Mouse (Mus musculus) lung, embryonic 16.5 days (tissue): ENCODE measurements around the gene Bcl2l12. TPM values are rescaled to one million over a fixed set of nuclear protein-coding genes. Genes with fewer than 3 reads are reported as not detected.

Experiments
- ATAC-seq: fragments of 200-750 bp; cut with Nextera tagmentation; 2 replicates; pipeline ENCODE4 v1.8.0; 2017; ENCODE audit warnings: low read depth, mild to moderate bottlenecking, moderate library complexity
- H3K27ac ChIP-seq: fragments of 300-500 bp; sonication (generic); 2 replicates; pipeline ENCODE4 v1.5.1; 2014; ENCODE audit warnings: mild to moderate bottlenecking, control low read depth, low read length
- H3K27me3 ChIP-seq: fragments of 300-500 bp; sonication (generic); 2 replicates; pipeline ENCODE4 v1.6.1; 2014; ENCODE audit warnings: low read depth, low read length, mixed read lengths; ENCODE audit not compliant: control insufficient read depth, insufficient read depth
- H3K36me3 ChIP-seq: fragments of 300-500 bp; sonication (generic); 2 replicates; pipeline ENCODE4 v1.6.1; 2014; ENCODE audit warnings: low read length; ENCODE audit not compliant: control insufficient read depth, insufficient read depth
- H3K4me1 ChIP-seq: fragments of 300-500 bp; sonication (generic); replicated peaks from 2 replicates; pipeline ENCODE4 v1.6.1; 2014; ENCODE audit warnings: low read length, mixed read lengths; ENCODE audit not compliant: control insufficient read depth, insufficient read depth
- H3K4me2 ChIP-seq: fragments of 300-500 bp; sonication (generic); 2 replicates; pipeline ENCODE4 v1.6.1; 2014; ENCODE audit warnings: low read depth, low read length, control low read depth
- H3K4me3 ChIP-seq: fragments of 300-500 bp; sonication (generic); 2 replicates; pipeline ENCODE4 v1.5.1; 2014; ENCODE audit warnings: mild to moderate bottlenecking, low read length, control low read depth
- H3K9ac ChIP-seq: fragments of 300-500 bp; sonication (generic); 2 replicates; pipeline ENCODE4 v1.6.1; 2014; ENCODE audit warnings: low read length, control low read depth
- H3K9me3 ChIP-seq: fragments of 300-500 bp; sonication (generic); 2 replicates; pipeline ENCODE4 v1.6.1; 2016; ENCODE audit warnings: low read length; ENCODE audit not compliant: control insufficient read depth
- WGBS: fragments of 180-500 bp; shearing (Covaris S2); extraction: QIAGEN DNeasy Blood & Tissue Kit; methylation state at CpG from one replicate; pipeline ENCODE4 v1.1.7; 2014; 5-methylcytosine and 5-hydroxymethylcytosine counted together
- polyA plus RNA-seq: library from polyadenylated mRNA; unstranded; fragments of >200 nt; fragmentation: Nextera tagmentation; extraction: Ambion mirVana; gene quantifications from 2 replicates; pipeline ENCODE4 v1.2.1, GENCODE M21; 2015

The Bcl2l12 gene
- polyA plus RNA-seq, 1 experiment from 2014 or later, result 62.0 TPM

DNA sequence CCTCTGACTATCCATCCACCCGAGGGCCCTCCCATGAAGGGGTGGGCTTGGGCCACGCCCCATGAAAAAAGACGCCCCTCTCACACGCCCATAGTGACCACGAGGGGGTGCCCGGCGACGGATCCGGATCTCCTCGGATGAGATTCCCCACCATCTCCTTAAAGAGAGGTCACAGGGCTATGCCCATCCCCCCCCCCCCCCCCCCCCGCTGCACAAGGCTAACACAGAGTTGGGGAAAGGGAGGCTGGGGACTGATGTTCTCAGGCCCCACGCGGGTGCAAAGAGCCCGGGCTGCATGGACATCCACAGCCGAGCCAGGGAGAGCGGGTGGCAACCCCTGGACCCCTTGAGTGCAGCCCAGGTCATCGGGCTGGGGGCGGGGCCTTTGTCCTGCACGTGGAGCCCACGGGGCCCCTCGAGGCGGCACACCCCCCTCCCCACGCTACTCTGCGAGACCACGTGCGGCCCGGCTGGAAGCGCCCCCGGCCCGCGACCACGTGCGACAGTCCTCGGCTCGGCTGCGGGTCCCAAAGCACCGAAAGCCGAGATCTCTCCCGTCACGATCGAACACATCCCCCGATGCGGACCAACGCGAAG, 12.8 kb downstream of the Bcl2l12 start:
- Histone ChIP-seq H3K9me3 (no peaks in the 10 kb centered on the region), H3K9ac (peak overlapping the region; percentile 93), H3K27ac (peak overlapping the region; percentile 90), H3K4me1 (peaks cover 20% of the 10 kb centered on the region), H3K27me3 (no peaks in the 10 kb centered on the region), H3K36me3 (peaks cover 20% of the 10 kb centered on the region), H3K4me2 (peak overlapping the region; percentile 71), H3K4me3 (peak overlapping the region; percentile 95)
- ATAC-seq, result peak; percentile 13; the same call in 1 of the 2 replicates
- WGBS, result 1% methylated on average over 44 of the region's 45 CpGs

DNA sequence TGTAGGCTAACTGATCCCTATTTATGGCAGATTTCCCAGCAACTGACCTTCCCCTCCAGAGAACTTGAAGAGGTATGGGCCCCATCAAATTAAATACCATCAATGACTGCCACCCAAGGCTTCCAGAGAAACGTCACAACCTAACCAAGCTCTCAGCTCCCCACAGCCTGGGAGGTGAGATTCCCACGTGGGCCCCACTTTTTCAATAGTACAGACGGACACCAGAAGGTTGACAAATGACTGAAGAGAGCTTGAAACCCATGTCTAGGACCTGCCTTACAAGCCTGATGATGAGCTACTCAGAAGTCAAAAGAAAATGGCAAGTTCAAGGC, 13.7 kb downstream of the Bcl2l12 start:
- H3K27ac ChIP-seq, result no peak overlapping the region

DNA sequence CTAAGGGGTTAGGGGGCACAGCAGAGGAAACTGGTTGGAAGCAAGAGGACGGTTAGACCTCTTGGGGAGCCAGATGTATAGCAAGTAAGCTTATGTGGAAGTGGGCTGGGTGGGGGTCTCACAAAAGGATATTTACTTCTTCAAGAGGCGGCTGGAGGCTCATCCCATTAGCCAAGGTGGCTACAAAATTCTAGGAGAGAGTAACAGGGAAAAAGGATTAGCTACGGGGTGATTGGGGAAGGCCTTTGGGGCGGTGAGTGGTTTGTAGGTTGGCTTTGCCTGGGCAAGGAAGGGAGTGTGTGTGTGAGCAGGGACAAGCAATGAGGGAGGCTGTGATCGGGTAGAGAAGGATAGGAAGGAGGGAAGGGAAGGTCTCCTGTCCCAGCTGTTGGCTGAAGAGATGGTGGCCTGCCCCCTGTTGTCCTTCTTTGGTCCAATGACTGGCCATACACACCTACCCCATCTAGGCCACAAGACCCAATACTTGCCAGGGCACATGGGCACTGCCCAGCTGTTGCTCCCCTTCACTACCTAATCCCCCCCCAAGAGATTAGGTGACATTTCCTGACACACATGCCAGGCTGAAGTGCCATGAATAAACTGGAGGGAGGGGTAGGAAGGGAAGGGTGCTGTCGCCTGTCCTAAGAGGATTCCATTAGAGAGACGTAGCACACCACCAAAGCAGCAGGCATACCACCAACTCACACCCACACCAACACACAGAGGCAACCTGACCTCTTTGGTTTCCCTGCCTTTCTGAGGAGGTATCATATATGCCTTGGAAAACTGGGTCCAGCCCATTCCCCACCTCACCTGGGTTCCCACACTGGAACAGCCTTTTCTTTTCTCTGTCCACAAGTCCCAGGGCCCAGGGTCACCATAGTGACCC, 14.3 kb downstream of the Bcl2l12 start:
- H3K27me3 ChIP-seq, result no peaks in the 10 kb centered on the region
- peaks cover 31% of the 10 kb centered on the region for H3K36me3 ChIP-seq
- H3K4me3 ChIP-seq, result no peak overlapping the region; the same call in 1 of the 2 replicates
- no peaks in the 10 kb centered on the region for H3K9me3 ChIP-seq
- peaks cover 20% of the 10 kb centered on the region for H3K4me1 ChIP-seq
- H3K9ac ChIP-seq, result peak overlapping the region; percentile 10
- no peak for ATAC-seq
- WGBS, result 57% methylated on average over 7 of the region's 7 CpGs
- H3K27ac ChIP-seq, result no peak overlapping the region
- peak overlapping the region; percentile 71; the same call in 1 of the 2 replicates for H3K4me2 ChIP-seq

More for the DNA sequence above, 13.7 kb downstream of the Bcl2l12 start:
- Histone ChIP-seq H3K4me1 (peaks cover 20% of the 10 kb centered on the region), H3K4me2 (peak overlapping the region; percentile 71), H3K4me3 (peak overlapping the region; percentile 95; the same call in 1 of the 2 replicates), H3K9me3 (no peaks in the 10 kb centered on the region), H3K9ac (no peak overlapping the region; the same call in 1 of the 2 replicates), H3K27me3 (no peaks in the 10 kb centered on the region), H3K36me3 (peaks cover 26% of the 10 kb centered on the region)
- no peak for ATAC-seq
- WGBS, result 34% methylated on average over 3 of the region's 3 CpGs

DNA sequence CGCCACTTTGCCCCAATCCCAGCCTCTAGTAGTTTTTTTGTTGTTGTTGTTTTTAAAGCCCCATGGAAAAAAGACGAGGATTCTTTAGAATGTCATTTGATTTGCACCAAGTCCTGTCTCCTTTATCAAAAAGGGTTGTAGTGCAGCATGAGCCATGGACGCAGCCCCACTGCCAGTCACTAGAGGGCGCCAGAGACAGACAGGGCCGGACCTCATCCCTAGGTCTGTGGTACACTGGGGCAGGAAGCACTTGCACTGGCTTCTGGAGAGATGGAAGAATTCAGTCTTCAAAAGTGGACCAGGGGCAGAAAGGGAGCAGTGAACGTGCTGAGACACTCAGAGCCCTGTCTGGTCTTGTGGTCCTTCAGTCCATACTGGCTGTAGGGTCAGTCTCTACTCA, 15.4 kb downstream of the Bcl2l12 start:
- Histone ChIP-seq H3K4me3 (no peak overlapping the region), H3K4me2 (no peak overlapping the region), H3K9ac (no peak overlapping the region), H3K36me3 (peaks cover 34% of the 10 kb centered on the region), H3K27me3 (no peaks in the 10 kb centered on the region), H3K4me1 (peaks cover 15% of the 10 kb centered on the region), H3K27ac (no peak overlapping the region), H3K9me3 (no peaks in the 10 kb centered on the region)
- 29% methylated on average over 6 of the region's 6 CpGs for WGBS
- ATAC-seq, result no peak

DNA sequence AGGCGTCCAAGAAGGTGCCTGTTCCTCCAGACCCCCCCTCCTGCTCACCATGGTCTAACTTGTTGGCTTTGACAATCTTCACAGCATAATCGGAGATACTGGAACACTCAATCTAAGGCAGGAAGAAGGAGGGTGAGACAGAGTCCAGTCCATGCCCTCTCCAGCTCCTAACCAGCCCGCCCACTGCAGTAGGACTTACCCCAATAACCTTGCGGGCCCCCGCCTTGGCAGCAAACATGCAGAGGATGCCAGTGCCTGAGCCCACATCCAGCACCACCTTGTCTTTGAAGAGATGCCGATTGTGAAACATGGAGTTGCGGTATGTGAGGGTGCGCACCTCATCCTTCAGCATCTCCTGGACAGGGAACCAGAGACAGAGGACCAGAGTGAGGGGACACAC, 17.0 kb downstream of the Bcl2l12 start:
- Histone ChIP-seq H3K27ac (no peak overlapping the region), H3K9ac (no peak overlapping the region), H3K36me3 (peaks cover 49% of the 10 kb centered on the region), H3K27me3 (no peaks in the 10 kb centered on the region), H3K4me2 (no peak overlapping the region), H3K4me1 (peaks cover 11% of the 10 kb centered on the region), H3K4me3 (no peak overlapping the region), H3K9me3 (no peaks in the 10 kb centered on the region)
- WGBS, result 89% methylated on average over 8 of the region's 8 CpGs
- ATAC-seq, result no peak

DNA sequence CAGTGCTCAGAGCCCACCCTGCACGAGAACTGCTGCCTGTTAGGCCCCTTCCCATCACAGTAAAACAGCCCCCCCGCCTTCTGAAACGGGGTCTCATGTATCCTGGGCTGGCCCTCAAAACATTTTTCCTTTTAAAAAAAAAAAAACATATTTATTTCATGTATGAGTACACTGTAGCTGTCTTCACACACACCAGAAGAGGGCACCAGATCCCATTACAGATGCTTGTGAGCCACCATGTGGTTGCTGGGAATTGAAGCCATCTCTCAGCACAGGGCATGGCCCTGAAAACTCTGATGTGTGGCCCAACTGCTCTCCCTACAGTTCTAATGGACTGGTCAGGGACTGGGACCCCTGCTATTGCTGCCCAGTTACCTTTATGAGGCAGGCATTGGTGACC, 20.2 kb downstream of the Bcl2l12 start:
- H3K4me3 ChIP-seq, result no peak overlapping the region
- peaks cover 5% of the 10 kb centered on the region; the same call in 1 of the 2 replicates for H3K4me1 ChIP-seq
- H3K27ac ChIP-seq, result no peak overlapping the region
- H3K36me3 ChIP-seq, result peaks cover 54% of the 10 kb centered on the region
- H3K9ac ChIP-seq, result no peak overlapping the region
- no peak for ATAC-seq
- H3K27me3 ChIP-seq, result no peaks in the 10 kb centered on the region
- WGBS, result 83% methylated on average over 3 of the region's 3 CpGs
- H3K4me2 ChIP-seq, result no peak overlapping the region
- no peaks in the 10 kb centered on the region for H3K9me3 ChIP-seq

DNA sequence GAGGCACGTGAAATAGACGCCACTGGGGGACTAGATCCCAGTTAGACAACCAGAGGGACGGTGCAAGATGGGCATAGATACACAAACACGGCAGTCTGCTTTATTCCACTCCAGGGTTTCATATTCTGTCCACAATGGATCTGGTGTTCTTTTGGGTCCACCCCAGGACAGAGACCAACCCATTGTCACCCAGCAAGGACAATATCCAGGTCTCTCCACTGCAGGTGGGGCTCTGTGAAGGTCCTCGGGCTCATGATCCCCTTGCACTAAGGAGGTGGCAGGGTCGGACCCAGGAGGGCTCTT, 23.4 kb downstream of the Bcl2l12 start:
- peaks cover 34% of the 10 kb centered on the region for H3K36me3 ChIP-seq
- ATAC-seq, result no peak
- no peak overlapping the region for H3K9ac ChIP-seq
- H3K4me3 ChIP-seq, result no peak overlapping the region
- no peaks in the 10 kb centered on the region for H3K9me3 ChIP-seq
- WGBS, result 17% methylated on average over 6 of the region's 6 CpGs
- no peaks in the 10 kb centered on the region for H3K27me3 ChIP-seq
- peak overlapping the region; percentile 65; the same call in 1 of the 2 replicates for H3K4me2 ChIP-seq
- peak overlapping the region; percentile 32; the same call in 1 of the 2 replicates for H3K27ac ChIP-seq
- peaks cover 12% of the 10 kb centered on the region for H3K4me1 ChIP-seq

DNA sequence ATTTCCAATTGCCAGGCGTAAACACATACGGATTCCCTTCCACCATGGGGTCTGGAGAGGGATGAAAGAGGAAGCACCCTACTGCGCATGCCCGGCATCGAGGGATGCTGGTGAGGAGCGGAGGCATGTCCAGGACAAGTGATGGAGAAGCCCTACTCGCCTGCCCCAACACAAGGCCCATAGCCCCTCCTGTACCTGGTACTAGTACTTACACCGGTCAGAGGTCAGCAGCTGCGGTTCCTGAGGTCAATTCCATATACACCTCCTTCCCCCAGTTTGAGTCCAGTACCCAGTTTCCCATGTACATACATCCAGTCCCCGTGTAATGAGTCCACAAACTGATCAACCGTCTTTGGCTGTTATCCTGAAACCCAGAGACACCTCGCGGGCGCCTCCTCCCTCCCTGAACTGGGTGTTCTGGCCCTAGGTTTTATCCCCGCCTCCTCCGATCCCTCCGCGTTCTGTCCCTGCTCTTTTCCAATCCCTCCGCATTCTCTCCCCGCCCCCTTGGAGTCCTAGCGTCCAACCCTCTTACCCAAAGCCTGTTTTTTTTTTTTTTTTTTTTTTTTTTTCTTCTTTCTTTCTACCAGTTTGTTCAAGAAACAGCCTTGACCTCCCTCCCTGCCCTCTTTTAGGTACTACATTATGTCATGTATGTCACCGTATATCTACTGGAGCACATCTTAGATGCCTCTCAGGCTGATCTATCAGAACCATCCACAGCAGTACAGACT, 24.0 kb downstream of the Bcl2l12 start, which contains the start of gene Cpt1c:
Cpt1c (minus strand) TSS at position 469 of the 734 bp plus-strand sequence.
- 2% methylated on average over 22 of the region's 22 CpGs for WGBS

More for the DNA sequence above, 24.0 kb downstream of the Bcl2l12 start, which contains the start of gene Cpt1c:
- H3K27ac ChIP-seq, result peak within 1 kb of the TSS; percentile 32
- H3K9ac ChIP-seq, result peak within 1 kb of the TSS; percentile 48
- peaks cover 28% of the 10 kb centered on the region for H3K36me3 ChIP-seq
- H3K4me2 ChIP-seq, result peak within 1 kb of the TSS; percentile 65
- peak; percentile 16; the same call in 1 of the 2 replicates for ATAC-seq
- no peaks in the 10 kb centered on the region for H3K9me3 ChIP-seq
- H3K4me3 ChIP-seq, result peak within 1 kb of the TSS; percentile 52
- H3K4me1 ChIP-seq, result peaks cover 16% of the 10 kb centered on the region
- no peaks in the 10 kb centered on the region for H3K27me3 ChIP-seq
